Mouse (Mus musculus): ENCODE measurements around the gene Gspt2. TPM values are rescaled to one million over a fixed set of nuclear protein-coding genes. Genes with fewer than 3 reads are reported as not detected.

Gene Gspt2
- polyA plus RNA-seq (2015; fragmentation: Nextera tagmentation; extraction: Ambion mirVana), result 1.2 and 1.6 TPM in 2 replicates

GRCm38 (mm10) chrX:94635961-94636563 lies at the start of gene Gspt2:
Gene Gspt2 (plus strand): TSS chrX:94636069.

Other genes with a start within 250 kb of the Gspt2 start
- 75.4 and 96.2 TPM in 2 replicates for gene Maged1, start 93.9 kb upstream of the Gspt2 start, polyA plus RNA-seq (2015; fragmentation: Nextera tagmentation; extraction: Ambion mirVana)
- gene Zxdb, start 88.5 kb downstream of the Gspt2 start, polyA plus RNA-seq (2015; fragmentation: Nextera tagmentation; extraction: Ambion mirVana), result 0.59 and 1.1 TPM in 2 replicates